Mouse (Mus musculus) CH12.LX (cell line): Measurements from ENCODE around the gene Morc3. TPM values are rescaled to one million over a fixed set of nuclear protein-coding genes. Genes with fewer than 3 reads are reported as not detected.

ENCODE experiments used
- DNase-seq: peaks from one replicate; pipeline ENCODE4 v3.0.0-alpha.2; 2013; ENCODE audit errors: extremely low read depth
- H3K27ac ChIP-seq: 2 replicates; pipeline ENCODE4 v1.5.1; 2012; ENCODE audit warnings: low read depth, mild to moderate bottlenecking, control low read depth, moderate library complexity; ENCODE audit not compliant: insufficient read depth
- H3K27me3 ChIP-seq: replicated peaks from 2 replicates; pipeline ENCODE3; 2012; ENCODE audit warnings: inconsistent platforms
- H3K36me3 ChIP-seq, 2 experiments: replicated peaks in 1 of 2; 2 replicates each; pipeline versions ENCODE3 to v1.6.1; 2012; ENCODE audit warnings: inconsistent platforms in 1 of 2, low read length in 1 of 2, mild to moderate bottlenecking in 1 of 2, mixed read lengths in 1 of 2, moderate library complexity in 1 of 2; ENCODE audit not compliant: control insufficient read depth in 1 of 2, insufficient read depth in 1 of 2
- H3K4me1 ChIP-seq, 2 experiments: 2 replicates each; pipeline ENCODE4 v1.6.1; 2012; ENCODE audit warnings: inconsistent platforms in 1 of 2, moderate library complexity in 1 of 2; ENCODE audit not compliant: insufficient read depth in 2 of 2, control insufficient read depth in 1 of 2
- H3K4me2 ChIP-seq: 2 replicates; pipeline ENCODE4 v1.6.1; 2012; ENCODE audit warnings: low read depth, mild to moderate bottlenecking, control low read depth; ENCODE audit not compliant: poor library complexity, insufficient read depth, severe bottlenecking
- H3K4me3 ChIP-seq, 3 experiments: fragments of 150-350 bp in 1 of 3; sonication (generic) in 1 of 3; replicated peaks in 1 of 3; 2 replicates each; pipeline versions ENCODE3 to v1.5.1; 2011 to 2012; ENCODE audit warnings: low read depth in 2 of 3, low read length in 2 of 3, mild to moderate bottlenecking in 2 of 3, moderate library complexity in 2 of 3, control low read depth in 1 of 3, improper control_type of control experiment in 1 of 3, inconsistent platforms in 1 of 3, mixed read lengths in 1 of 3; ENCODE audit not compliant: poor library complexity in 1 of 3
- H3K79me2 ChIP-seq: replicated peaks from 2 replicates; pipeline ENCODE4 v1.6.1; 2012; ENCODE audit warnings: mild to moderate bottlenecking, moderate library complexity; ENCODE audit not compliant: control insufficient read depth, poor library complexity, insufficient read depth, severe bottlenecking; ENCODE audit errors: extremely low read depth
- H3K9ac ChIP-seq: 2 replicates; pipeline ENCODE4 v1.6.1; 2012; ENCODE audit warnings: low read depth, mild to moderate bottlenecking, control low read depth, moderate library complexity; ENCODE audit not compliant: insufficient read depth
- H3K9me3 ChIP-seq: replicated peaks from 2 replicates; pipeline ENCODE3; 2012; ENCODE audit warnings: low read length, inconsistent platforms, mixed read lengths
- BHLHE40 ChIP-seq: IDR thresholded peaks from 2 replicates; pipeline ENCODE4 v1.6.1; 2011; ENCODE audit warnings: mild to moderate bottlenecking, low read depth, low read length, improper control_type of control experiment
- CHD1 ChIP-seq: IDR thresholded peaks from 2 replicates; pipeline ENCODE4 v1.6.1; 2012; ENCODE audit warnings: low read depth, low read length, improper control_type of control experiment, inconsistent platforms
- CHD2 ChIP-seq: IDR thresholded peaks from 2 replicates; pipeline ENCODE4 v1.6.1; 2011; ENCODE audit warnings: low read length, improper control_type of control experiment
- CTCF ChIP-seq, 2 experiments: IDR thresholded peaks in 1 of 2; conservative IDR thresholded peaks in 1 of 2; 2 replicates each; pipeline ENCODE4 v1.5.1; 2011 to 2012; ENCODE audit warnings: low read depth in 2 of 2, low read length in 2 of 2, improper control_type of control experiment in 1 of 2, inconsistent platforms in 1 of 2, mild to moderate bottlenecking in 1 of 2, moderate library complexity in 1 of 2
- EP300 ChIP-seq: IDR thresholded peaks from 2 replicates; pipeline ENCODE4 v1.6.1; 2011; ENCODE audit warnings: low read length, improper control_type of control experiment
- ETS1 ChIP-seq: conservative IDR thresholded peaks from 2 replicates; pipeline ENCODE4 v1.6.1; 2012; ENCODE audit warnings: low read depth, mild to moderate bottlenecking, inconsistent platforms, low read length, improper control_type of control experiment, moderate library complexity
- GABPA ChIP-seq: IDR thresholded peaks from 2 replicates; pipeline ENCODE4 v1.6.1; 2012; ENCODE audit warnings: low read depth, low read length, improper control_type of control experiment, inconsistent platforms; ENCODE audit not compliant: insufficient replicate concordance
- HCFC1 ChIP-seq: IDR thresholded peaks from 2 replicates; pipeline ENCODE4 v1.6.1; 2012; ENCODE audit warnings: low read depth, mild to moderate bottlenecking, inconsistent platforms, low read length, improper control_type of control experiment
- IRF4 ChIP-seq: IDR thresholded peaks from 2 replicates; pipeline ENCODE4 v1.6.1; 2014; ENCODE audit warnings: low read depth, mild to moderate bottlenecking, inconsistent platforms, low read length, improper control_type of control experiment
- JUND ChIP-seq: conservative IDR thresholded peaks from 2 replicates; pipeline ENCODE4 v1.6.1; 2011; ENCODE audit warnings: low read depth, low read length, improper control_type of control experiment
- KAT2A ChIP-seq: IDR thresholded peaks from 2 replicates; pipeline ENCODE4 v1.6.1; 2012; ENCODE audit warnings: low read length, improper control_type of control experiment, inconsistent platforms; ENCODE audit not compliant: insufficient replicate concordance
- MAFK ChIP-seq: IDR thresholded peaks from 2 replicates; pipeline ENCODE4 v1.6.1; 2011; ENCODE audit warnings: low read length, improper control_type of control experiment; ENCODE audit not compliant: insufficient replicate concordance
- MAX ChIP-seq: IDR thresholded peaks from 2 replicates; pipeline ENCODE4 v1.6.1; 2011; ENCODE audit warnings: low read length, improper control_type of control experiment
- MEF2A ChIP-seq: IDR thresholded peaks from 2 replicates; pipeline ENCODE4 v1.6.1; 2014; ENCODE audit warnings: low read depth, mild to moderate bottlenecking, inconsistent platforms, low read length, improper control_type of control experiment, borderline replicate concordance
- MXI1 ChIP-seq: IDR thresholded peaks from 2 replicates; pipeline ENCODE4 v1.6.1; 2011; ENCODE audit warnings: mild to moderate bottlenecking, low read depth, low read length, improper control_type of control experiment
- NELFE ChIP-seq: IDR thresholded peaks from 2 replicates; pipeline ENCODE4 v1.6.1; 2011; ENCODE audit warnings: low read depth, low read length, improper control_type of control experiment
- NRF1 ChIP-seq: IDR thresholded peaks from 2 replicates; pipeline ENCODE4 v1.6.1; 2014; ENCODE audit warnings: low read depth, mild to moderate bottlenecking, inconsistent platforms, low read length, improper control_type of control experiment, moderate library complexity
- PAX5 ChIP-seq: IDR thresholded peaks from 2 replicates; pipeline ENCODE4 v1.6.1; 2012; ENCODE audit warnings: low read length, inconsistent platforms, mixed read lengths
- POLR2A ChIP-seq: IDR thresholded peaks from 2 replicates; pipeline ENCODE4 v1.6.1; 2011; ENCODE audit warnings: low read depth, mild to moderate bottlenecking, improper control_type of control experiment, low read length
- POLR2AphosphoS2 ChIP-seq: IDR thresholded peaks from 2 replicates; pipeline ENCODE4 v1.6.1; 2011; ENCODE audit warnings: low read depth, low read length, improper control_type of control experiment
- RAD21 ChIP-seq: IDR thresholded peaks from 2 replicates; pipeline ENCODE4 v1.6.1; 2011; ENCODE audit warnings: low read depth, mild to moderate bottlenecking, low read length, improper control_type of control experiment, moderate library complexity
- RCOR1 ChIP-seq: conservative IDR thresholded peaks from 2 replicates; pipeline ENCODE4 v1.6.1; 2012; ENCODE audit warnings: low read depth, mild to moderate bottlenecking, inconsistent platforms, low read length, improper control_type of control experiment
- SIN3A ChIP-seq: IDR thresholded peaks from 2 replicates; pipeline ENCODE4 v1.6.1; 2012; ENCODE audit warnings: low read length, improper control_type of control experiment, inconsistent platforms
- SMC3 ChIP-seq: IDR thresholded peaks from 2 replicates; pipeline ENCODE4 v1.6.1; 2011; ENCODE audit warnings: low read depth, low read length, improper control_type of control experiment
- TBP ChIP-seq: conservative IDR thresholded peaks from 2 replicates; pipeline ENCODE4 v1.6.1; 2011; ENCODE audit warnings: low read depth, low read length, improper control_type of control experiment
- TCF12 ChIP-seq: IDR thresholded peaks from 2 replicates; pipeline ENCODE4 v1.6.1; 2014; ENCODE audit warnings: low read depth, mild to moderate bottlenecking, inconsistent platforms, low read length, improper control_type of control experiment
- UBTF ChIP-seq: IDR thresholded peaks from 2 replicates; pipeline ENCODE4 v1.6.1; 2012; ENCODE audit warnings: low read depth, mild to moderate bottlenecking, inconsistent platforms, low read length, improper control_type of control experiment, moderate library complexity
- USF1 ChIP-seq: IDR thresholded peaks from 2 replicates; pipeline ENCODE4 v1.6.1; 2014; ENCODE audit warnings: low read depth, mild to moderate bottlenecking, inconsistent platforms, low read length, improper control_type of control experiment
- USF2 ChIP-seq: conservative IDR thresholded peaks from 2 replicates; pipeline ENCODE4 v1.6.1; 2011; ENCODE audit warnings: low read depth, low read length, improper control_type of control experiment
- ZC3H11A ChIP-seq: IDR thresholded peaks from 2 replicates; pipeline ENCODE4 v1.6.1; 2012; ENCODE audit warnings: low read depth, mild to moderate bottlenecking, inconsistent platforms, low read length, improper control_type of control experiment
- ZKSCAN1 ChIP-seq: IDR thresholded peaks from 2 replicates; pipeline ENCODE4 v1.6.1; 2012; ENCODE audit warnings: low read depth, inconsistent platforms, low read length, improper control_type of control experiment, borderline replicate concordance
- ZMIZ1 ChIP-seq: IDR thresholded peaks from 2 replicates; pipeline ENCODE4 v1.6.1; 2012; ENCODE audit warnings: low read depth, mild to moderate bottlenecking, inconsistent platforms, low read length, improper control_type of control experiment
- ZNF384 ChIP-seq: IDR thresholded peaks from 2 replicates; pipeline ENCODE4 v1.6.1; 2012; ENCODE audit warnings: low read depth, low read length, improper control_type of control experiment, inconsistent platforms
- dilution Hi-C: fragments of 300-500 bp; cut with MboI; formaldehyde crosslinking; loops from 2 replicates; pipeline ENCODE4 v1.14.3; 2020; ENCODE audit warnings: low sequenced_read_pairs; ENCODE audit not compliant: extremely low pct_unique_long_range_greater_than_20kb, extremely low pct_ligation_motif_present
- in situ Hi-C: fragments of 300-500 bp; cut with MboI; formaldehyde crosslinking; loops from 3 replicates; pipeline ENCODE4 v1.14.3; 2019; ENCODE audit warnings: low sequenced_read_pairs, low pct_ligation_motif_present, low pct_unique_long_range_greater_than_20kb, mixed read lengths
- polyA plus RNA-seq: library from polyadenylated mRNA; unstranded; fragments of >175 nt; gene quantifications from 2 replicates; pipeline ENCODE4 v1.2.1, GENCODE M21; 2012; ENCODE audit warnings: low read depth; ENCODE audit not compliant: insufficient read length
- total RNA-seq, 2 experiments: library from RNA; depleted of rRNA; stranded (reverse); fragments of 300-350 nt in 1 of 2; fragments of >200 nt in 1 of 2; gene quantifications; 2 replicates each; pipeline ENCODE4 v1.2.3; 2012 to 2014

Morc3 gene
- total and polyA plus RNA-seq, 3 experiments, result 17.8 to 53.2 (median 25.4) TPM

DNA sequence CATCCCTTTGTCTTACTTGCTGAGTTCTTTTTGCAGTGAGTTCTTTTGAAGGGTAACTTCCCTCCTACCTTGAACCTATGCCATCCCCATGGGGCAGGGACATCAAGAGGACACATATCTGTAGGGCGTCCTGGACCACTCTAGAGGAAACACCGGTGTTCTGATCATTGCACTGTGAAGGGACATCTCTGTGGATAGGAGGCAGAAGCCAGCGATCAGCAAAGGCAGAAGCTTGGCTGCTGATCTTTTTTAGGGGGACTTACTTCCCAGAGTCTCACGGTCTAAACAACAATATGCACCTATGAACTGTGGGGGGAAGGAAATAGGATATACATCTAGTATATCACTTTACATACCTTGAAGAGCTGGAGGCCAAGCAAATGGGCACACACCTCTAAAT lies 6.5 kb upstream of the Morc3 start:
- TF ChIP-seq EP300 (no peak), USF2 (no peak), CHD2 (no peak), BHLHE40 (no peak), POLR2A (no peak), TCF12 (no peak), ETS1 (no peak), ZMIZ1 (no peak), KAT2A (no peak), MAFK (no peak), JUND (no peak), SMC3 (no peak), IRF4 (no peak), RAD21 (no peak), POLR2AphosphoS2 (no peak), NELFE (no peak), ZKSCAN1 (no peak), ZC3H11A (no peak), CHD1 (no peak)
- Histone ChIP-seq H3K4me3 (no peak overlapping the region), H3K36me3 (no peaks in the 10 kb centered on the region), H3K4me1 (peaks cover 0 to 4% of the 10 kb centered on the region in 2 experiments; a peak in 2 of 4 replicates), H3K9ac (no peak overlapping the region), H3K27ac (no peak overlapping the region), H3K27me3 (no peaks in the 10 kb centered on the region), H3K79me2 (no peaks in the 10 kb centered on the region), H3K4me2 (no peak overlapping the region), H3K9me3 (peaks cover 29% of the 10 kb centered on the region)
- dilution Hi-C loops (no loop called here), in situ Hi-C loops (no loop called here)
- no peak for DNase-seq

DNA sequence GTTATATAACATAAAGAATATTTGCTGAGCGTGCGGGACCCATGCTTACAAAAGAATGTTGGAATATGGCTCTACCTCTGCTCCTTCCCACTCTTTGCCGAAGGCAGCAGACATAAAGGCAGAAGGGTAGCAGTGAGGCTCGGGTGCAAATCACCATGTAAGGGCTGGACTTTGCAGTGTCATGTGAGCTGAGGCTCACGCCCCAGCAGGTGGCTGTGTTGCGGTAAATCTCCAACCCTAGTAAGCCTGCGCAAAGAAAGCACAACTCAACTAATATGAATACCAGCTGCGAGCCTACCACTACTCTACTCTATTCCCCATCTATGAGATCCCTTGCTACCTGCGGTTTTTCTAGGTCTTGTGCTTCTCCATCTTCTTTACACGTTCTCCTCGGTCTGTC lies 5.9 kb upstream of the Morc3 start:
- H3K36me3 ChIP-seq, result no peaks in the 10 kb centered on the region
- no peak overlapping the region for H3K9ac ChIP-seq
- peaks cover 0 to 10% of the 10 kb centered on the region in 2 experiments; a peak in 2 of 4 replicates for H3K4me1 ChIP-seq
- no peak overlapping the region for H3K27ac ChIP-seq
- H3K79me2 ChIP-seq, result no peaks in the 10 kb centered on the region
- H3K4me2 ChIP-seq, result peak overlapping the region; percentile 6; the same call in 1 of the 2 replicates
- peaks cover 29% of the 10 kb centered on the region for H3K9me3 ChIP-seq
- no peaks in the 10 kb centered on the region for H3K27me3 ChIP-seq
- no peak overlapping the region for H3K4me3 ChIP-seq
- no peak for DNase-seq
- dilution Hi-C loops (no loop called here), in situ Hi-C loops (no loop called here)
- TF ChIP-seq ETS1, result no peak
- 0 out of 2 replicates have a peak, but pooled peaks have one; percentile 13 for TF ChIP-seq RCOR1
- no peak for TF ChIP-seq JUND
- TF ChIP-seq MEF2A, result no peak
- TF ChIP-seq KAT2A, result no peak
- peak; percentile 68 for TF ChIP-seq NRF1
- no peak for TF ChIP-seq GABPA
- no peak for TF ChIP-seq ZNF384
- no peak for TF ChIP-seq POLR2AphosphoS2
- TF ChIP-seq UBTF, result no peak
- TF ChIP-seq PAX5, result no peak
- peak; percentile 67; the same call in 1 of the 2 replicates for TF ChIP-seq MAFK
- 0 out of 2 replicates have a peak, but pooled peaks have one; percentile 23 for TF ChIP-seq TCF12
- TF ChIP-seq HCFC1, result no peak
- no peak for TF ChIP-seq SIN3A
- no peak for TF ChIP-seq TBP
- no peak for TF ChIP-seq ZKSCAN1
- TF ChIP-seq SMC3, result no peak
- TF ChIP-seq RAD21, result no peak
- no peak for TF ChIP-seq ZMIZ1
- TF ChIP-seq USF1, result peak; percentile 23
- no peak for TF ChIP-seq EP300
- TF ChIP-seq BHLHE40, result peak; percentile 58
- no peak for TF ChIP-seq ZC3H11A
- no peak for TF ChIP-seq POLR2A
- TF ChIP-seq MAX, result no peak; the same call in 1 of the 2 replicates
- TF ChIP-seq MXI1, result no peak
- TF ChIP-seq CTCF (conservative IDR thresholded peaks at IDR 0.05 in 1 of 2, IDR thresholded peaks at IDR 0.05 in 1 of 2; ENCODE audit: low read depth in 2 of 2, low read length in 2 of 2), result no peak
